Mouse (Mus musculus) ES-CJ7 (cell line): ENCODE results near the gene Ccdc9b.
A peak's percentile ranks its signal among the peaks of the same experiment; 100 is the strongest.

ENCODE experiments used
- DNase-seq: peaks from one replicate; pipeline ENCODE4 v3.0.0; 2011; ENCODE audit warnings: low read depth, low spot score

Ccdc9b gene

DNA sequence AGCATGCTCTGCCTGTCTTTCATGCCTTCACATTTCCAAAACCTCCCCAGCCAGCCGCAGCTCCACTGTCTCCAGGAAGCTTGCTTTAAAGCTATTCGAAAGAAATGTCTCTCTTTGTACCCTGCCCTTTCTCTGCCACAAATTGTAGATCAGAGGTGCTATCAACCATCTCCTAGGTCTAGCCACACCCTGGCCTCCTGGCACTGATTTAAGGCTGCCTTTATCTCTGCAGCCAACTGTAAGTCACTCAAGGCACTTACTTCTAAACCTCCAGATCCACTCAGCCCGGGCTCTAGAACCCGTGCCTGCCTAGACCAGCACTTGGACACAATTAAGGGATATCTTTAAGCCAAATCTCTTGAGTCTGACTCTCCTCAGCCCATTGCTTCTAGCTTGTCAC lies 16.0 kb upstream of the Ccdc9b start:
- no peak for DNase-seq

GRCm38 (mm10) chr2:118776295-118776694 lies 13.8 kb upstream of the Ccdc9b start:
- DNase-seq: no peak

GRCm38 (mm10) chr2:118775846-118776245 lies 13.4 kb upstream of the Ccdc9b start:
- DNase-seq: no peak

- no peak for DNase-seq
Observed at GRCm38 (mm10) chr2:118775396-118775795, 12.9 kb upstream of the Ccdc9b start.

GRCm38 (mm10) chr2:118774536-118774935 lies 12.1 kb upstream of the Ccdc9b start:
- DNase-seq: no peak

DNA sequence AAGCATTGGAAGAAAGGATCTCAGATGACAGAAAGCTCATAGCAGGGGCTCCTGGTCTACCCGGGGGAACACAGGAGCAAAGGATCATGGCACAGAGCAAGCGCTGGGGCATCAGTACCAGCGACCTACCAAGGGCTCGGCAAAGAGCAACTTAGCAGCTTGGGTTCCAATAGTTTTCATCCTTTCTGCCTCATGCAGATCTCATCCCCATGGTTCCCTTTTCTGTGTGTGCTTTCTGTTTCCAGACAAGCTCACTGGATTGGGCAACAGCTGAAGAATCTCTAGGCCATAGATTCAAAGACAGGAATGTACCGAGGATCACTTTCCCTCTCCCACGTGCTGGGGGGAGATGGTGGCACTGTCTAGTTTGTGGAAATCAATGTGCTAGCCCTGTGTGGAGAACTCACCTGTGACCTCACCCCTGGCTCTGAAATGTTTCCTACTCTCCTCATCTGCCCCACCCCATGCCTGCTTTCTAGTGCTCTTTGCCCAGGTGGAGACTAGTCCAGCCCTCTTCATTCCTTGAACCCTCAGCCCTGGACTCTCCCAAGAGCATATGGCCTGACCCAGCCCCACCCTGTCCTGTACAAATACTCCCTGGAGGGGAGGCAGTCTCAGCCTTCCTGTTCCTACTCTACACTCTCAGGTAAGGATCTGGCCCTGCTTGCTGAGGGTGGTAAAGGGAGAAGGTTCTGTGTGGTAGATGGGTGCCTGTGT lies 9.9 kb upstream of the Ccdc9b start, which contains the start of gene Phgr1:
TSS of gene Phgr1 (plus strand) at position 612 of the 717 bp plus-strand sequence.
- DNase-seq: no peak

DNA sequence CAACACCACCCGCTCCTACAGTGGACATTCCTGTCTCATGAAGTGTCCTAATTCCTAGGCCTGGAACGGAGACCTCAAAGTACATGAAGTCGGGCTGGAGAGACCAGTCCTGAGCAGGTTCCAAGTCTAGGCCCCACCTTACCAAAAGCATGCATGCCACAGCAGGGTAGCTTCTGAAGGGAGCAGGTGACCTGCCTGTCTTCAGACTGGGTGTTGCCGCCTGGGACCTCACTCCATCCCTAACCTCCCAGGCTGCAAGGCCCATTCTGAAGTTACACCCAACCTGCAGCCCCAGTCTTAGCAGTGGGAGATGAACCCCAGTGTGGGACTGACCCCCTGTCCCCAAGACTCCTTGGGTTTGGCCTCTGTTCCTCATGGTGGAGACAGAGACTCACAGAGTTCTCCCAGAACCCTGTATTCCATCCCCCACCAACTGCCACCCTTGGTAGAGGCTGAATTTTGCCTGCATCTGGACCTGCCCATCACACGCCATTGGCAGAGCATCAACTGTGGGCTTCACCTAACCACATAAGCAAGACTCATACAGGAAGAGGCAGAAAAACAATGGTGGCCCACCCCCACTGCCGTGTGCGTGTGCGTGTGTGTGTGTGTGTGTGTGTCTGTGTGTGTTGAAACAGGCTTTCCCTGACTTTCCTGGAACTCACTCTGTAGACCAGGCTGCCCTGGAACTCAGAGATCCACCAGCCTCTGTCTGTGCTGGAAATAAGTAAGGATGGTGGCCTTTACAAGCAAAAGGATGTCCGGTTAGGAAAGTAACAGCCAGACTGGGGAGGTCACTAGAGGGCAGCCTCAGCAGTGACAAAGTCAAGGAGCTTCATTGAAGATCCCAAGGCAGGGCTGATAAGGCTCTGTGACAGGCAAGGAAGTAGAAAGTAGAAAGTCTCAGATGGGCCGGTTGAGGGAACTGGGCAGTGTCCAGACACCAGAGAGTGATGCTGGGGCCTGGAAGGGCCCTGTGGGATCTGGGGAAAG lies 3.9 kb upstream of the Ccdc9b start:
- DNase-seq: no peak

- no peak for DNase-seq
Observed at GRCm38 (mm10) chr2:118764875-118765274, 2.4 kb upstream of the Ccdc9b start.

- peak; percentile 79 for DNase-seq
Observed at GRCm38 (mm10) chr2:118764094-118764831, 1.8 kb upstream of the Ccdc9b start.

GRCm38 (mm10) chr2:118763469-118763868 lies 1.0 kb upstream of the Ccdc9b start:
- peak; percentile 58 for DNase-seq

- DNase-seq: no peak
Observed at GRCm38 (mm10) chr2:118762784-118763148, 305 bp upstream of the Ccdc9b start.

DNA sequence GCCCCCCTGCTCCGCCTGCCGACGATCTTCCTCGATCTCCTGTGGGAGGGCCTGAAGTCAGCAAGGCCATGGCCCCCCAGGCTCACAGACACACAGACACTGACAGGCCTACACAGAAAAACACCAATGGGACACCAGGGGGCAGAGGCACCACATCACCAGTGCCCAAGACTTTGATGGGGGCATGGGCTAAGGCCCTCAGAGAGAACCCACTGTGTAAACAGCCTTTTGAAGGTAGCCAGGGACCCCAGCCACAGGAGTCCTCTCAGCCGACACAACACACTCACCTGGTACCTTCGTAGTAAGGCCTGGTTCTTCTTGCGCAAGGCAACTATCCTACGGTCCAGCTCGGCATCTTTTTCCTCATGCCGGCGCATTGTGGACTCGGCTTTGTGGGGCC lies 1.1 kb downstream of the Ccdc9b start:
- DNase-seq: no peak

DNA sequence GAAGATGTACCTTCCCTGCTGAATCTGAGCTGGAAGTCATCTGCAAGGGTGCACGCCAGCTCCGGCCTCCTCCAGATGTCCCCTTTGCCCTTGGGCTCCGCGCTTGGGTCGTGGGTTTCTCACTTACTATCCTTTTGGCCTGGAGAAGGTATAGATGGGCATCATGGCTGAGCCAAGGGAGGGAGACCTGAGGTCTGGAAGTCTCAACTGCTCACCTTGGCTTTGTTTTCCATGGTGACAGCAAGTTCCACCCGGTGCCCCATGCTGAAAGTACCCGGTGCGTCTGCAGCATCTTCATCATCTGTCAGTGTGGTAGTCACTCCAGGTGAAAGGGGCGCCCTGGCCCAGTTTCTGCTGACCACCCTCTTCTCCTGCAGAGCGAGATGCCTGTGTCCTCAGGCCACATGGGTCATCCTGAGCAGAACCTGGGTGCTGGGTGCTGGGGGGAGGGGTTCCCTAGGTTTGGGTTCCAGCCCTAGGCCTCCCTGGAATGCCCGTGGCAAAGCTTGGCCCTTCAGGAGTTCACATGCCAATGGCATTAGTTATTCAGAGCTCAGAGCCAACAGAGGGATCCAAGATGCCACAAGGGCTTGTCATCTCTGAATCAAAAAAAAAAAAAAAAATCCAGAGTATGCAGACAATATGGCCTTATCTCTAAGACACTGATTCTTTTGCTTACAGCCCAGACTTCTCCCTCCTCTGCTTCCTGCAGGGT lies 2.0 kb downstream of the Ccdc9b start:
- no peak for DNase-seq

DNA sequence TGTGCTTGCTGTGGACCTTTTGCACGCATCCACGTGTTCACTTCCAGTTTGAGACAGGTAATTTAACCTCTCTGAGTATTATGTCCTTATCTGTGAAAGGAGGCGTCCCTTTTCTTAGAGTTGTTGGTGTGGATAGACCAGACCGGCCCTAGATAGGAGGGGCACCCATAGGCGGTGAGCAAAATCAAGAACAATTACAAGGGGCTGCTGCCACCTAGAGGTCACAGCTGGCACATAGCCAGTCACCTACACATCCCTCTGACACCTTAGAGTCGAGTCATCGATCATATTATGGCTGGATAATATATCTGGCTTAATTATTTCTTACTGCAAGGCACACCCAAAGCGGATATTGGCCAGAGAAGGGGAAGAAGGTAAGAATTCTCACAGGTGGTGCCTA lies 2.6 kb downstream of the Ccdc9b start:
- DNase-seq: peak; percentile 60

GRCm38 (mm10) chr2:118756103-118756502 lies 6.4 kb downstream of the Ccdc9b start:
- no peak for DNase-seq

- DNase-seq: no peak
Observed at GRCm38 (mm10) chr2:118755407-118755806, 7.1 kb downstream of the Ccdc9b start.

GRCm38 (mm10) chr2:118754143-118754542 lies 8.3 kb downstream of the Ccdc9b start:
- DNase-seq: no peak

DNA sequence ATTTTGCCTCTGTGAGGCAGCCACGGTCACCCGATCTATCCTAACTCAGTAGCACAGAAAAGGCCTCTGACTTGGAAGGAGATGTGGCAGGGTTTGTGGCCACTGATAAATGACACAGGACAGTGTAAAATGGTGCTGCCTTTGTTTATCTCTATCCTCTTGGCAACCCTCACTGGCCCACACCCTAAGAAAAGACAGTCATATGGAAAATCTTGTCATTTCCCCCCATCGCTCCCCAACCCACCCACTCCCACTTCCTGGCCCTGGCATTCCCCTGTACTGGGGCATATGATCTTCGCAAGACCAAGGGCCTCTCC lies 9.7 kb downstream of the Ccdc9b start:
- no peak for DNase-seq

DNA sequence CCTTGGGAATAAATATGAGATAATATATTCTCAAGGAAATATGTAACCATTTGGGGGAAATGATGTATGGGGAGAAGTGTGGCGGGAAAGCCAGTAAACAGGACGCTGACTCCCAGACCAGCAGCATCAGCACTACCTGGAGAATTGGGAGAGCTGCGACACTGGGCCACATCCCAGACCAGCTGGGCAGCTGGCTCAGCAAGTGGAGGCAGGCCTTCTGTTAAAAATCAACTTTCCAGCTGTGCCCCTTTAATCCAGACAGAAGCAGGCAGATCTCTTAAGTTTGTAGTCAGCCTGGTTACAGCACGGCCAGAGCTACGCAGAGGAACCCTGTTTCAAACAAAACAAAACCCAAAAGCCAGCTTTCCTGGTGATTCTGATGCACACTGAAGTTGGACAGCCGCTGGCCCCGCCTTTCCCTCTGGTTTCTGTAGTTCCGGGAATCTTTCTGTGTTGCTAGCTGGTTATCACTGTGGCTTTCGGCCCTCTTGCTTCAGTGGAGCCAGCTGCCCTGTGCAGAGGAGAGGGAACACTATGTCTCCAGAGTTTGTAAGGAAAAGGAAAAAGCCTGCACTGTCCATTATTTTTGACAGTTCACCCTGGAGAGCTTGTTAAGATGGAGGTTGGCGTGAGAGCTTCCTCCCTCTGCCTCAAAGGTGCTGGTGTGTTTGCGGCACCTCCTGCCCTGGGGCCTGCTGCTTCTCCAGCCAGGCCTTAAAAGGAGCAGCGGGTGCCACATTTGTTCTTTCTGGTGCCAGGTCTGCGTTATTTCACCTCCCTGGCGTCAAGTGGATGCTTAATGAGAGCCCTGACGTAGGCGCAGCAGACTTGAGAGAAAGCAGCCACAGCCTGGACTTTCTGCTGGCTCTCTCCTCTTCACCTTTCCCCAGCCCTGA lies 10.3 kb downstream of the Ccdc9b start:
- DNase-seq: no peak

- no peak for DNase-seq
Observed at GRCm38 (mm10) chr2:118750476-118750875, 12.0 kb downstream of the Ccdc9b start.
